Mouse (Mus musculus): ENCODE measurements around the gene Cnnm4.
"Not testable (repeated sequence)": the region's sequence is repeated elsewhere in the genome, so short reads cannot be mapped to it uniquely, and the experiment has no call there.

DNA sequence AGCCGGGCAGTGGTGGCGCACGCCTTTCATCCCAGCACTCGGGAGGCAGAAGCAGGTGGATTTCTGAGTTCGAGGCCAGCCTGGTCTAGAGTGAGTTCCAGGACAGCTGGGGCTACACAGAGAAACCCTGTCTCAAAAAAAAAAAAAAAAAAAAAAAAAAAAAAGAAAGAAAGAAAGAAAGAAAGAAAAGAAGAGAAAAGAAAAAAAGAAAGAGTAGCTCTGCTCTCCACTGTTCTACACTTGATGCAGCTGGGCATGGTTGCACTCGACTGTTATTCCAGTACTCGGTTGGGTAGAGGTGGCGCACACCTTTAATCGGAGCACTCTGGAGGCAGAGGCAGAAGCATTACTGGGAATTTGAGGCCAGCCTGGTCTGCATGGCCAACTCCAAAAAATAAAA, 65.4 kb downstream of the Cnnm4 start, which contains the start of gene Ankrd23:
- TF ChIP-seq POLR2A (IDR thresholded peaks at IDR 0.05; ENCODE audit: low read depth, low read length); CTCF (IDR thresholded peaks at IDR 0.05; ENCODE audit: extremely low read depth, insufficient read depth, insufficient read length, insufficient replicate concordance): not testable (repeated sequence)
